Mouse (Mus musculus) liver, postnatal 0 days (tissue): ENCODE measurements around the gene Cog5. TPM values are rescaled to one million over a fixed set of nuclear protein-coding genes. Genes with fewer than 3 reads are reported as not detected.

Experiments
- ATAC-seq: fragments of 200-750 bp; cut with Nextera tagmentation; 2 replicates; pipeline ENCODE4 v1.8.0; 2017; ENCODE audit warnings: mild to moderate bottlenecking, moderate library complexity
- DNase-seq: peaks from one replicate; pipeline ENCODE4 v3.0.0-alpha.2; 2016
- H3K27ac ChIP-seq: fragments of 300-500 bp; sonication (generic); 2 replicates; pipeline ENCODE4 v1.5.1; 2014; ENCODE audit warnings: antibody characterized with exemption, moderate library complexity, mild to moderate bottlenecking, low read depth
- H3K27me3 ChIP-seq: fragments of 300-500 bp; sonication (generic); 2 replicates; pipeline ENCODE4 v1.6.1; 2014; ENCODE audit warnings: low read length, control low read depth, mixed read lengths; ENCODE audit not compliant: insufficient read depth
- H3K36me3 ChIP-seq: fragments of 300-500 bp; sonication (generic); replicated peaks from 2 replicates; pipeline ENCODE4 v1.6.1; 2014; ENCODE audit warnings: mild to moderate bottlenecking, control low read depth, low read length, moderate library complexity, mixed read lengths; ENCODE audit not compliant: insufficient read depth
- H3K4me1 ChIP-seq: fragments of 300-500 bp; sonication (generic); 2 replicates; pipeline ENCODE4 v1.6.1; 2014; ENCODE audit warnings: antibody characterized with exemption, mild to moderate bottlenecking, control low read depth; ENCODE audit not compliant: insufficient read depth
- H3K4me2 ChIP-seq: fragments of 300-500 bp; sonication (generic); 2 replicates; pipeline ENCODE4 v1.6.1; 2014; ENCODE audit warnings: low read depth, mild to moderate bottlenecking, low read length, moderate library complexity, mixed read lengths
- H3K4me3 ChIP-seq: fragments of 300-500 bp; sonication (generic); 2 replicates; pipeline ENCODE4 v1.5.1; 2014; ENCODE audit warnings: low read depth, low read length
- H3K9ac ChIP-seq: fragments of 300-500 bp; sonication (generic); replicated peaks from 2 replicates; pipeline ENCODE4 v1.6.1; 2014; ENCODE audit warnings: mild to moderate bottlenecking, moderate library complexity
- H3K9me3 ChIP-seq: fragments of 300-500 bp; sonication (generic); 2 replicates; pipeline ENCODE4 v1.6.1; 2016; ENCODE audit warnings: mild to moderate bottlenecking, control low read depth, low read length, mixed read lengths
- CTCF ChIP-seq: sonication (generic); IDR thresholded peaks from 2 replicates; pipeline ENCODE4 v1.5.1; 2016; ENCODE audit warnings: antibody characterized with exemption, low read depth
- EP300 ChIP-seq: IDR thresholded peaks from 2 replicates; pipeline ENCODE4 v1.6.1; 2016; ENCODE audit warnings: antibody characterized with exemption, low read depth, mild to moderate bottlenecking
- WGBS: fragments of 180-500 bp; shearing (Covaris S2); extraction: QIAGEN DNeasy Blood & Tissue Kit; methylation state at CpG from one replicate; pipeline ENCODE4 v1.1.7; 2014; ENCODE audit not compliant: insufficient replicate concordance; 5-methylcytosine and 5-hydroxymethylcytosine counted together
- polyA plus RNA-seq: library from polyadenylated mRNA; unstranded; fragments of >200 nt; fragmentation: Nextera tagmentation; extraction: Ambion mirVana; gene quantifications from 2 replicates; pipeline ENCODE4 v1.2.1, GENCODE M21; 2015

The Cog5 gene
- polyA plus RNA-seq, 1 experiment from 2014 or later, result 6.4 TPM

- Histone ChIP-seq H3K4me1 (peaks cover 8% of the 10 kb centered on the region; the same call in 1 of the 2 replicates), H3K9me3 (no peaks in the 10 kb centered on the region), H3K9ac (peak overlapping the region; percentile 84), H3K27ac (peak overlapping the region; percentile 49; the same call in 1 of the 2 replicates), H3K36me3 (0 out of 2 replicates have a peak, but pooled peaks cover 1% of the 10 kb centered on the region), H3K27me3 (no peaks in the 10 kb centered on the region), H3K4me2 (peak overlapping the region; percentile 93), H3K4me3 (peak overlapping the region; percentile 62)
- ATAC-seq, result peak; percentile 53
- TF ChIP-seq EP300 (no peak), CTCF (no peak)
- 6% methylated on average over 13 of the region's 13 CpGs for WGBS
- DNase-seq, result peak; percentile 40
Observed at GRCm38 (mm10) chr12:31633970-31634342, 20.7 kb upstream of the Cog5 start.

- H3K4me3 ChIP-seq, result peak within 1 kb of the TSS; percentile 62
- ATAC-seq, result peak; percentile 99
- WGBS, result 1% methylated on average over 66 of the region's 73 CpGs
- DNase-seq, result peak; percentile 88
- H3K4me1 ChIP-seq, result peaks cover 8% of the 10 kb centered on the region; the same call in 1 of the 2 replicates
- H3K36me3 ChIP-seq, result no peaks in the 10 kb centered on the region
- no peak for TF ChIP-seq CTCF
- no peaks in the 10 kb centered on the region for H3K9me3 ChIP-seq
- peak within 1 kb of the TSS; percentile 93 for H3K4me2 ChIP-seq
- no peaks in the 10 kb centered on the region for H3K27me3 ChIP-seq
- H3K27ac ChIP-seq, result peak within 1 kb of the TSS; percentile 49; the same call in 1 of the 2 replicates
- peak within 1 kb of the TSS; percentile 84 for H3K9ac ChIP-seq
Observed at GRCm38 (mm10) chr12:31634343-31635239, 20.1 kb upstream of the Cog5 start, which contains the start of gene Bcap29. TSS of gene Bcap29 (minus strand) at chr12:31634658.

- no peak overlapping the region for H3K9ac ChIP-seq
- no peak for TF ChIP-seq EP300
- TF ChIP-seq CTCF, result no peak
- 85% methylated on average over 3 of the region's 3 CpGs for WGBS
- no peak for ATAC-seq
- H3K27ac ChIP-seq, result no peak overlapping the region
- no peaks in the 10 kb centered on the region for H3K27me3 ChIP-seq
- no peaks in the 10 kb centered on the region for H3K36me3 ChIP-seq
- H3K4me1 ChIP-seq, result peaks cover 8% of the 10 kb centered on the region; the same call in 1 of the 2 replicates
- H3K4me3 ChIP-seq, result no peak overlapping the region
- no peaks in the 10 kb centered on the region for H3K9me3 ChIP-seq
- H3K4me2 ChIP-seq, result peak overlapping the region; percentile 93; the same call in 1 of the 2 replicates
- DNase-seq, result no peak
Observed at GRCm38 (mm10) chr12:31635240-31635607, 19.4 kb upstream of the Cog5 start.

- Histone ChIP-seq H3K4me2 (peak overlapping the region; percentile 73), H3K4me1 (peaks cover 7% of the 10 kb centered on the region), H3K27me3 (no peaks in the 10 kb centered on the region), H3K9me3 (no peaks in the 10 kb centered on the region), H3K4me3 (peak overlapping the region; percentile 73), H3K36me3 (0 out of 2 replicates have a peak, but pooled peaks cover 3% of the 10 kb centered on the region), H3K9ac (no peak overlapping the region), H3K27ac (no peak overlapping the region)
- ATAC-seq, result no peak
- TF ChIP-seq EP300, result no peak
- no peak for TF ChIP-seq CTCF
- DNase-seq, result no peak
- 66% methylated on average over 5 of the region's 5 CpGs for WGBS
Observed at GRCm38 (mm10) chr12:31653611-31654010, 1.1 kb upstream of the Cog5 start.

GRCm38 (mm10) chr12:31654965-31655477, 352 bp downstream of the Cog5 start:
- Histone ChIP-seq H3K27ac (peak overlapping the region; percentile 72), H3K4me3 (peak overlapping the region; percentile 73), H3K4me1 (peaks cover 7% of the 10 kb centered on the region), H3K9ac (peak overlapping the region; percentile 81), H3K27me3 (no peaks in the 10 kb centered on the region), H3K36me3 (no peaks in the 10 kb centered on the region), H3K9me3 (no peaks in the 10 kb centered on the region), H3K4me2 (peak overlapping the region; percentile 73)
- peak; percentile 75 for ATAC-seq
- under 1% methylated on average over 29 of the region's 29 CpGs for WGBS
- no peak for DNase-seq
- TF ChIP-seq EP300, result no peak
- TF ChIP-seq CTCF, result peak; percentile 63

- Histone ChIP-seq H3K4me3 (no peak overlapping the region), H3K4me1 (peaks cover 7% of the 10 kb centered on the region), H3K4me2 (no peak overlapping the region), H3K27ac (no peak overlapping the region), H3K27me3 (no peaks in the 10 kb centered on the region), H3K9ac (no peak overlapping the region), H3K9me3 (no peaks in the 10 kb centered on the region), H3K36me3 (no peaks in the 10 kb centered on the region; the same call in 1 of the 2 replicates)
- 83% methylated on average over 2 of the region's 2 CpGs for WGBS
- no peak for TF ChIP-seq CTCF
- no peak for ATAC-seq
- DNase-seq, result no peak
Observed at GRCm38 (mm10) chr12:31656841-31657240, 2.2 kb downstream of the Cog5 start.
